Mouse (Mus musculus) WW6 (cell line): ENCODE results near the gene Coro7.
"Not testable (repeated sequence)": the region's sequence is repeated elsewhere in the genome, so short reads cannot be mapped to it uniquely, and the experiment has no call there.

Source experiments
- DNase-seq: peaks from one replicate; pipeline ENCODE4 v3.0.0-alpha.2; 2013; ENCODE audit warnings: low read depth, low spot score

Gene Coro7

DNA sequence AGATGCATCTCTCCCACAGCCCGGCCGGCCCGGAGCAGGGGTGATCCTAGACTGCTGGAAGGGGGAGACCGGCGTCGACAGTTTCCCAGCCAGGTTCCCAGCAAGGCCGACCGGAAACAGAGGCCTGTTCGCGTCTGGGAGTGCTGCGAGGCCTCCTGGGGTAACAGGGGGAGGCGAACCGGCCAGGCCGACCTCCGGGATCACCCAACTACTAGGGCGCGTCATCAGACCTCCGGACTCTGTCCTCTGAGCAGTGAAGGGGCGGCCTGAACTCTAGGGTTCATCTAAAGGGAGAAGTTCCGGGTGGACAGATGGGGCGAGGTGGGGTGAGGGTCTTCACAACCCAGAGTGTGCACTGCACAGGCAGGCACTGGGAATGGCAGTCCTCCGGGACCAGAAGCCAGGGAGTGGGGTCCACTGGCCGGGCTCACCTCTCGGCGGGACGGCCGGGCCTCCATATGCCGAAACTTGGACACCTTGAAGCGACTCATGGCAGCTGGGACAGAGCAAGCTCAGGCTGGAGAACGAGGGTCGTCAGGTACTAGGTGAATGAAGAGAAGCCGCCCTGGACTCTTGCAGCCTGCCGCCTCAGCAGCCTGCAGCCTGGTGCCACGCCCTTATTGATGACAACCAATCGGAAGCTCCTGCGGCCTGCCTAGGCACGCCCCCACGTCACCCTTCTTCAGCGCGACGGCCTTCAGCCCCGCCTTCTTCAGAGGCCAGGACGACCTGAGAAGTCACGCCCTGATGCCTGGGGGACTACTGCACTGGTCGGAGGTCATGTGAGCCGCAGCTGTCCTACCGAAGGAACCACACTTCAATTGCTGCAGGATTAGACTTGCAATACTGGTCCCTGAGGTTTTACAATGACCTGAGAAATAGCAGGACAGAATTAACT, at the start of gene Coro7:
Gene Coro7 (minus strand): TSS at position 657 of the 898 bp plus-strand sequence.
- DNase-seq = peak; percentile 91

DNA sequence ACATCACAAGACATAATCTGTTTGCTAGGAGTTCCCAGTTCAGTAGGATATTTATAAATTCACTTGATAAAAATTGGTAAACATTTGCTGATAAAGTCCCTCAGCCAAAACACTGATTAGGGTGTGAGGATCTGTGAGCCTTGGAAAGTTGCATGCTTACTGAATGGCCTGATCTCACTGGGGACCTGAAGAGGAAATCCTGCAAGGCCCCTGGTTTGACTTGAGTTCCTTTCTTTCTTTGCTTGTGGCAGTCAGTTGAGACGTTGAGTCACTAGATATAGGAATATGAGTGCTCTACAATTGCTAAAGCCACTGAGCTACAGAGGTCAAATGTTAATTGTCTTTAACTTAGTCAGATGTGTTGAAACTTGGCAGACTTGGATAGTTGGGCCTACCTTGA, 48.4 kb upstream of the Coro7 start:
- DNase-seq = no peak

DNA sequence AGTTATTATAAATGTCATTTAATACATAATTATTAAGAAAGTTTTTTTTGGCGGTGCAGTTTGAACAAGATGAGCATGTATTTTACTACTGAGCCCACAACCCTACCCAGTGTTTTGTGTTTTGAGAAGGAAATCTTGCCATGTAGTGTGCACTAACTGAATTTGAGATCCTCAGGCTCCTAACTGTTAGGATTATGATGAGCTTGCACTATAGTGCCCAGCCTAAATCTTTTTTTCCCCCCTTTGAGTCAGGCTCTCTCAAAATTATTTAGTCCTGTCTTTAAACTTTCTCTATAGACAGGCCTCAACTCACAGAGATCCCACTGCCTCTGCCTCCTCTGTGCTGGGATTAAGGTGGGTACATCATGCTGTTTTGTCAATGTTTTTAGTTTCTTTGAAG, 47.9 kb upstream of the Coro7 start:
- no peak for DNase-seq

GRCm38 (mm10) chr16:4726528-4727128, 47.1 kb upstream of the Coro7 start:
- DNase-seq = no peak

GRCm38 (mm10) chr16:4725780-4726527, 46.4 kb upstream of the Coro7 start, which contains the start of gene Hmox2:
Gene Hmox2 (plus strand): TSS chr16:4726361.
- peak; percentile 80 for DNase-seq

DNA sequence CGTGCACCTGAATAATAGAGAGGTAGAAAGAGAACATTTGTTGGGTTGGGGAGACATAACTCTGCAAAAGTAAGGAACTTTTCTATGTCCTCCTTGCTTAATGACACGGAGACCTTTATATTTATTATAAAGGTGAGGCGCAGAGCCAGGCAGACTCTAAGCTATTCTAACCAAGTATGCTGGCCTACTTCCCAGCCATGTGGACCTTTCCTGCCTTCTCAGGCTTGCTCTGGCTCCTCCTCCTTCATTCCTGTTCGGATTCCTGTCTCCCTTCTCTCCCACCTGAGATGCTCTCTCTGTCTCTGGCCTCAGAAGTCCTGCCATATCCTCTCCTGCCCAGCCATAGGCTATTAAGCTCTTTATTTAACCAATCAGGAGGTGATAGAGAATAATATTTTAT, 45.7 kb upstream of the Coro7 start:
- no peak for DNase-seq

DNA sequence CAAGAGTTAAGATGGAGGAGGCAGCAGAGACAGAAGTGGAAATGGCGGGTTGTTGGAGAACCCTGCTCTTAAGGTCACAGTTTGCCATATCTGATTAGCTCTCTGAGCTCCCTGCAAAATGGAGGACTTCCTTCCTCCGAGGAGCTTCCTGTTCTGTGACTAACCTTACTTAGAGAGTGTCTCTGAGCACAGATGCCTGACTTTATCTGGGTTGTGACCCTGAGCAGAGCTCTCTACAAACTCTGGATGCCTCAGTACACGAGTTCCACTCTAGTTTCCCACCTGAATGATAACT, 43.3 kb upstream of the Coro7 start:
- no peak for DNase-seq

GRCm38 (mm10) chr16:4722128-4722914, 42.7 kb upstream of the Coro7 start:
- DNase-seq = no peak

- DNase-seq = peak; percentile 40
These were observed 39.4 kb upstream of the Coro7 start, which contains the start of gene Nmral1 for GRCm38 (mm10) chr16:4718753-4719518. Gene Nmral1 (minus strand): TSS chr16:4719356.

GRCm38 (mm10) chr16:4717866-4718265, 38.3 kb upstream of the Coro7 start:
- no peak for DNase-seq

DNA sequence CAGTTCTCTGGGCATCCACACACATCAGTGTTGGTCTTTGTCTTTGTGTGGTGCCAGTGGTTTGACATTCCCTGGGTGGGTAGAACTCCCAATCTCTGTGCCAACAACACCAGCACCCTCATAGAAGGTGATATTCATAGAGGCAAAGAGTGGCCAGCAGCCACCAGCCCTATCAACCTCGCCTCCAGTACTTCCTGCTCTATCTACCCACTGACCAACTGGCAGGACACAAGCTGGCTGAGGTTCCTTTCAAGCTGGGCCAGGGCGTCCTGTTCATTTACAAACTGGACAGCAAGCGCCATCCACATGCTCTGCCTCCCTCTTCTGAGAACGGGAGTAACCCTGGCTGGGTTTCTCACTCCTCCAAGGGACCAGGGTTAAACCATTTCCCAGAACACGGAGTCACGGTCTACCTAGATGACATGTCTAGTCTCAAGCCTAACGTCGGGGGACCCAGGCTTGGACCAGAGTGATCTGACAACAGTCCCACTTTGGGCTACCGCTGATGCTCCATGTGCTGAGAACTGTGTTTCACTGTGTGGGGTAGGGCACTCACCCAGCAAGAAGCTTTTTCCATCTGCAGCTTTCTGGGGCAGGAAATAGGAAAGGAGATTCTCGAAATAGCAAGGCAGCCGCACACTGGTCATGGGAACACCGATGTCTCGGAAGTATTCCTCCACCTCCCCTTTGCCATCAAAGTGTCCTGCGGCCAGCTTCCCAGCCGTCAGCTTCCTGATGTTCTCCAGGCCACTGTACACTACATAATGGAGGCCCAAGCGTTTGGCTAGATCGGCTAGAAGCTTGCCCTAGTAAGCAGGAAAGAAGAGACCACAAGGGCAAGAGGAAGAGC, 34.5 kb upstream of the Coro7 start:
- DNase-seq = no peak

GRCm38 (mm10) chr16:4711173-4711572, 31.6 kb upstream of the Coro7 start:
- DNase-seq = no peak

DNA sequence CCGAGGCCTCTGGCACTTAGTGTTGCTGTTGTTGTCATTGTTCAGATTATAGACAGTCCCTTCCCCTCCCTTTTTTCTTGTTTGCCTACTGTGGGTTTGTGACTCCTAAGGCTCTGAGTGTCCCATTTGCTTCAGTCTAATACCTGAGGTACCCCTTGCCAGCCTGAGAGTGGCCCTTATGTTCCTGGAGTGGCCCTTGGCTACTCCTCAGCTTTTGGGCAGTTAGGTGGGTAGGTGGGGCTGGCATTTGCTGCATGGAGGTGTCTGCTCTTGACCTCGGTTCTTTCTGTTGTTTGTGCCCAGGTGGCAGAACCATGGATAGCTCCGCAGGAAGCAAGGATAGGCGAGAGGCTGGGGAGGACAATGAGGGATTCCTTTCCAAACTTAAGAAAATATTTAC, 26.0 kb upstream of the Coro7 start:
- DNase-seq = no peak

GRCm38 (mm10) chr16:4702646-4703045, 23.1 kb upstream of the Coro7 start:
- DNase-seq = no peak

DNA sequence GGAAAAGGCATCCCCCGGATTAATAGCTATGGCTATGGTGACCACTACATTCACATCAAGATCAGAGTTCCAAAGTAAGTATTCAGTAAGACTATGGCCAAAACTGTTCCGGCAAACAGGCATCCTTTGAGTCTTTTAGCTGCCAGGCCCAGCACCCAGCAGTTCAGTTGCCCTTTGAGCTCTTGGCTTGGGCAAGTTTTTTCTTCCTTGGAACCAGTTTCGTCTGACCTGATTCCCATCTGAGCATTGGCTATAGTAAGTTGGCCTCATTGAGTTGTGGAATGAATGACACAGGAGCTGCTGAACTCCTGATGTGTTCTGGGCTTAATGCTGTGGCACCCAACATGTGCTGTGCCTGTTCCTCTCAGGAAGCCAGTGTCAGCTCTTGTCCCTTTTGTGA, 21.6 kb upstream of the Coro7 start:
- no peak for DNase-seq

DNA sequence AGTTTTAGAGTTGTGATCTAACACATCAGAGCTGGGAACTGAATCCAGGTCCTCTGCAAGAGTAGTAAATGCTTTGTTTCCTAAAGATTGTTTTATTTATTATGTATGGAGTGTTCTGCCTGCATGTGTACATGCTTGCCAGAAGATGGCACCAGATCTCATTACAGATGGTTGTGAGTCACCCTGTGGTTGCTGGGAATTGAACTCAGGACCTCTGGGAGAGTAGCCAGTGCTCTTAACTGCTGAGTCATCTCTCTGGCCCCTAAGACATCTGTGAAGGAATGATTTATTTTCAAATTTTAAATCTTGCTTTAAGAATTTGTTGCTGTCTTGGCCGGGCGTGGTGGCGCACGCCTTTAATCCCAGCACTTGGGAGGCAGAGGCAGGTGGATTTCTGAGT, 9.8 kb upstream of the Coro7 start:
- not testable (repeated sequence) for DNase-seq

- no peak for DNase-seq
These were observed 4.8 kb upstream of the Coro7 start for GRCm38 (mm10) chr16:4684457-4684791.

GRCm38 (mm10) chr16:4683581-4684456, 4.2 kb upstream of the Coro7 start:
- DNase-seq = peak; percentile 86

GRCm38 (mm10) chr16:4683193-4683580, 3.6 kb upstream of the Coro7 start:
- no peak for DNase-seq
